Mouse (Mus musculus): ENCODE data around the gene Sars. TPM values are rescaled to one million over a fixed set of nuclear protein-coding genes. Genes with fewer than 3 reads are reported as not detected.
A peak's percentile ranks its signal among the peaks of the same experiment; 100 is the strongest.

Sars gene
- polyA plus RNA-seq, 1 experiment from 2014 or later: 153 TPM

DNA sequence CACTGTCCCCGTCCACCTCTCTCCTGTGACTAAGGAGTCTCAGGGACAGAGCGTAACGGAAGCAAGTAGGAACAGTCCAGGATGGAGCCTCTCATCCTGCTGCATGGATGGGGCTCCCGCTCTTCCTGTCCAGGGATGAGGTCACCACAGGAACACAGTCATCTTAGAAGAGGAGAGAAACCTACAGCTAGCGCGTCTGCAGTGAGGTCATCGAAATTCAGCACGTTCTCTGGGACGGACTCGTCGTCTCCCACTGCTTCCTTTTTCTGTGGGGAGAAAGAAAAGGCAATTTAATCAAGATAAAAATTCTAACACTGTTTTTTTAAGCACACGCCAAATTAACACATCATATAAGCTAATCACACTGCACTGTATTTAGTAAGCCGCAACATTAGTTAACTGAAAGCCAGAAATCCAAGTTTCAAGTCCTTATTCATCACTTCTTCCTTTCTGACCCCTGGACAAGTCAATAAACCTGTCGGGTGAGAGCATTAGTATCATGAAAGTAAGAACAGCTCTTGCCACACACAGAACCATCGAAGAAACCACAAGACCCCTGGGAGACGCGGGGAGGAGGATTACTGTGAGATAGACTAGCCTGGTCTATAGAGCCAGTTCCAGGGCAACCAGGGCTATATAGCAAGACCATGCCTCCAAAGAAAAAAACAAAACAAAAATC lies 9.2 kb downstream of the Sars start:
- Histone ChIP-seq H3K27me3 (ENCODE audit: control insufficient read depth, insufficient read depth, low read length) (no peaks in the 10 kb centered on the region), H3K9ac (replicated peaks; ENCODE audit: low read length) (no peak overlapping the region), H3K36me3 (replicated peaks; ENCODE audit: control insufficient read depth, insufficient read depth, low read depth, low read length) (peaks cover 3% of the 10 kb centered on the region), H3K4me1 (ENCODE audit: control insufficient read depth, insufficient read depth, low read length) (no peaks in the 10 kb centered on the region), H3K9me3 (replicated peaks; ENCODE audit: control insufficient read depth, low read length) (no peaks in the 10 kb centered on the region), H3K4me2 (ENCODE audit: low read depth, low read length) (no peak overlapping the region), H3K27ac (replicated peaks; ENCODE audit: low read depth, low read length) (no peak overlapping the region), H3K4me3 (ENCODE audit: low read depth, low read length) (no peak overlapping the region)
- 87% methylated on average over 17 of the region's 17 CpGs for WGBS
- DNase-seq (ENCODE audit: low spot score) (no peak), ATAC-seq (replicated peaks; ENCODE audit: insufficient number of reproducible peaks, low FRiP score, low TSS enrichment, low read depth) (no peak)

DNA sequence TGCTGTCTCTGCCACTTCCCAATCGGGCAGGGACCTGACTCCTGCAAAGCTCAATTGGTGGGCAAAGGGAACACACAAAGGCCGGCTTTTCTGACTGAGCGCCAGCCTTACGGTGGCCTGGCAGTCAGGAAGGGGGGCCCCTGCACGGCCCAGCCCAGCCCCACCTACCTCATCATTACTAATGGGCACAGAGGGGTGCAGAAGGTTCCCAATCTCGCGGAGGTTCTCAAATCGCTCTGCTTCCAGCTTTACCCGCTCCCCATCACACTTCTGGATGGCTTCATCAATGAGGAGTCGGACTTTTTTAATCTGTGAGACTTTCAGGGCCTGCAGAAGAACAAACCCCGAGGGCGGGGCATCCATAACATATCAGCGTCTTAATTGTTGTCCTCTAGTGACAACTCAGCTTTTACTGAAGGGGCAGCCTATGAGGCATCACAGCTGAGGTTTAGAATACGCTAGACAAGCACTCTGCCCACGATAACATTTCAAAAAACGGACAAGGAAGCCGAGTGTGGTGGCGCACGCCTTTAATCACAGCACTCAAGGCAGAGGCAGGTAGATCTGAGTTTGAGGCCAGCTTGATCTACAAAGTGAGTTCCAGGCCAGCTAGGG lies 11.0 kb downstream of the Sars start:
- Histone ChIP-seq H3K4me3 (ENCODE audit: low read depth, low read length) (no peak overlapping the region), H3K36me3 (replicated peaks; ENCODE audit: control insufficient read depth, insufficient read depth, low read depth, low read length) (peaks cover 3% of the 10 kb centered on the region), H3K27ac (replicated peaks; ENCODE audit: low read depth, low read length) (0 out of 2 replicates have a peak overlapping the region, but pooled peaks have one; percentile 3), H3K27me3 (ENCODE audit: control insufficient read depth, insufficient read depth, low read length) (no peaks in the 10 kb centered on the region), H3K4me1 (ENCODE audit: control insufficient read depth, insufficient read depth, low read length) (no peaks in the 10 kb centered on the region), H3K9ac (replicated peaks; ENCODE audit: low read length) (no peak overlapping the region), H3K4me2 (ENCODE audit: low read depth, low read length) (no peak overlapping the region), H3K9me3 (replicated peaks; ENCODE audit: control insufficient read depth, low read length) (no peaks in the 10 kb centered on the region)
- ATAC-seq (replicated peaks; ENCODE audit: insufficient number of reproducible peaks, low FRiP score, low TSS enrichment, low read depth): peak; percentile 80
- WGBS: 41% methylated on average over 19 of the region's 19 CpGs
- no peak for DNase-seq (ENCODE audit: low spot score)

DNA sequence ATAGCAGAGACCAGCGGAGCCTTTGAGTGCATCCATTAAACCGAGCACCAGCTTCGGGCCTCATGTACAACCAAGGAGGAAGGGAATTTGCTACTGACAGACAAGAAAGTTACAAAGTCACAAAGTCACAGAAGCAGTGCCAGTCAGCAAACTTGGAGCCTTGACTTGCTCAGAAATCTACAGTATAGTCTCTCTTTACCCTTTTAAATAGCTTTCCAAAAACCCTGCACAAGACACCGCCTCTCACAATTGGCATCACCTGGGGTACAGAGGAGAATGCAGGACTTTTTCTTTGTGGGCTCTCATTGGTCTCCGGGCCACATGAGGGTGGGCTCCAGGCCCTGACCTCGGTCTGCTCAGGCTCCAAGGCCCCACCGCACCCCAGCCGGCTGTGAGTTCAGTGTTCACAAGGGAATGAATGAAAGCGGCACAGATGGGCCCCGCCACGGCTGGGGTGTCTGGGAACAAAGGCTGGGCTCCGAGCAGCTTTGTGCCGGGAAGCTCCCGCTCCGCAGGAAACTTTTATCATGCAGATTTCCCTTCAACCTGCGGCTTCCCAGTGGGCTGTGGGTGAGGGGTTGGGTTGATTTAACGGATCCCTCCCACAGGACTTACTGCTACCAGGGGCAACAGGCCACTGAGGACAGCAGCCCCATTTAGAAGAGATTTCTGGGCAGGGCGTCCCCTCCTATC lies 11.7 kb downstream of the Sars start:
- no peaks in the 10 kb centered on the region for H3K9me3 ChIP-seq (replicated peaks; ENCODE audit: control insufficient read depth, low read length)
- no peak overlapping the region for H3K9ac ChIP-seq (replicated peaks; ENCODE audit: low read length)
- no peak overlapping the region for H3K4me3 ChIP-seq (ENCODE audit: low read depth, low read length)
- H3K27me3 ChIP-seq (ENCODE audit: control insufficient read depth, insufficient read depth, low read length): no peaks in the 10 kb centered on the region
- H3K4me1 ChIP-seq (ENCODE audit: control insufficient read depth, insufficient read depth, low read length): no peaks in the 10 kb centered on the region
- peak; percentile 51 for DNase-seq (ENCODE audit: low spot score)
- peaks cover 3% of the 10 kb centered on the region for H3K36me3 ChIP-seq (replicated peaks; ENCODE audit: control insufficient read depth, insufficient read depth, low read depth, low read length)
- peak; percentile 86 for ATAC-seq (replicated peaks; ENCODE audit: insufficient number of reproducible peaks, low FRiP score, low TSS enrichment, low read depth)
- WGBS: 36% methylated on average over 18 of the region's 18 CpGs
- H3K4me2 ChIP-seq (ENCODE audit: low read depth, low read length): no peak overlapping the region
- peak overlapping the region; percentile 52 for H3K27ac ChIP-seq (replicated peaks; ENCODE audit: low read depth, low read length)

DNA sequence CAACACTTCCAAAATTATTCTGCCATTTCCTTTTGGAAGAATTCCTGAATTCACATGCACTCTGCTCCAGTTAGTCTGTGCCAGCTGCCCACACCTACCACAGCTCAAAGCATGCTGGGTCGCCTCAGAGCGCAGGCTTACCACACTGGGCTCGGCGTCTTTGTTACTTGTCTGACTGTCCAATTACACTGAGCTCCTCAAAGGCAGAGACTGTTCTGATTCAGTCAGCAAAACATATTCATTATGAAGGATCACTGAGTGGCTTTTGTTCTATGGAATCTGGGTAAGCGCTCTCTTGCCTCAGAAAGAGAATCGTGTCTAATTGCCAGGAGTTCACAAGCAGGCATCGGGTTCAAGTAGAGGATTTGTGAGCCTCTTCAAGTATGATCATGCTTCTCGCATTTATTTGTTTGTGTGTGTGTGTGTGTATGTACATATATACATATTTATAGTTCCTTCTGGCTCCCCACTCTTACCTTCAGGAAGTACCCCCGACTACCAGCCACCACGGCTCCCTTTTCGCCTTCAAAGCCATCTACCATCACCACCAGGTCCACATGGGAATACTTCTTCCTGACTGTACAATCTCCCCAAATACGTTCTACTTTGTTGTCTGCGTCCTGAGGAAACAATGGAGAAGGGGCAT lies 12.3 kb downstream of the Sars start:
- DNase-seq (ENCODE audit: low spot score) (peak; percentile 35), ATAC-seq (replicated peaks; ENCODE audit: insufficient number of reproducible peaks, low FRiP score, low TSS enrichment, low read depth) (0 out of 2 replicates have a peak, but pooled peaks have one; percentile 39)
- Histone ChIP-seq H3K36me3 (replicated peaks; ENCODE audit: control insufficient read depth, insufficient read depth, low read depth, low read length) (peaks cover 3% of the 10 kb centered on the region), H3K4me2 (ENCODE audit: low read depth, low read length) (no peak overlapping the region), H3K4me1 (ENCODE audit: control insufficient read depth, insufficient read depth, low read length) (no peaks in the 10 kb centered on the region), H3K9ac (replicated peaks; ENCODE audit: low read length) (no peak overlapping the region), H3K9me3 (replicated peaks; ENCODE audit: control insufficient read depth, low read length) (no peaks in the 10 kb centered on the region), H3K27ac (replicated peaks; ENCODE audit: low read depth, low read length) (peak overlapping the region; percentile 52), H3K4me3 (ENCODE audit: low read depth, low read length) (no peak overlapping the region), H3K27me3 (ENCODE audit: control insufficient read depth, insufficient read depth, low read length) (no peaks in the 10 kb centered on the region)
- 79% methylated on average over 13 of the region's 13 CpGs for WGBS

DNA sequence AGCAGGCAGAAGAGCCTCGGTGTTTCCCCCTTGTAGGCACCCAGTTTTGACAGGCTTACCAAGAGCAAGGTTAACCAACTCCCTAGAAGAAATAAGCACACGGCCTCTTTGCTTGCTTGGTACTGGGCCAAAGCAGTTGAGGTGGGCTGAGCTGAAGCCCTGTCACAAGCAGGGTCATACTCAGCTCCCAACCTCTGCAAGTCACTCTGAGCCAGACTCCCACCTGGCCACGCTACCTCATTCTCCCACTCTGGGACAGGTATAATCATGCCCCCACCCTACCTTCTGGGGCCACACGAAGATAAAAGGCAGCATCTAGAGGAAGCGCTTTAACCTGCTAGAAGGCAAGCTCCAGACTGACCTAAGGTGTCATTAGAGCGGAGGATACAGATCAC lies 19.4 kb downstream of the Sars start:
- Histone ChIP-seq H3K4me1 (ENCODE audit: control insufficient read depth, insufficient read depth, low read length) (no peaks in the 10 kb centered on the region; the same call in none of the 2 replicates), H3K4me2 (ENCODE audit: low read depth, low read length) (no peak overlapping the region), H3K36me3 (replicated peaks; ENCODE audit: control insufficient read depth, insufficient read depth, low read depth, low read length) (peaks cover 5% of the 10 kb centered on the region)

DNA sequence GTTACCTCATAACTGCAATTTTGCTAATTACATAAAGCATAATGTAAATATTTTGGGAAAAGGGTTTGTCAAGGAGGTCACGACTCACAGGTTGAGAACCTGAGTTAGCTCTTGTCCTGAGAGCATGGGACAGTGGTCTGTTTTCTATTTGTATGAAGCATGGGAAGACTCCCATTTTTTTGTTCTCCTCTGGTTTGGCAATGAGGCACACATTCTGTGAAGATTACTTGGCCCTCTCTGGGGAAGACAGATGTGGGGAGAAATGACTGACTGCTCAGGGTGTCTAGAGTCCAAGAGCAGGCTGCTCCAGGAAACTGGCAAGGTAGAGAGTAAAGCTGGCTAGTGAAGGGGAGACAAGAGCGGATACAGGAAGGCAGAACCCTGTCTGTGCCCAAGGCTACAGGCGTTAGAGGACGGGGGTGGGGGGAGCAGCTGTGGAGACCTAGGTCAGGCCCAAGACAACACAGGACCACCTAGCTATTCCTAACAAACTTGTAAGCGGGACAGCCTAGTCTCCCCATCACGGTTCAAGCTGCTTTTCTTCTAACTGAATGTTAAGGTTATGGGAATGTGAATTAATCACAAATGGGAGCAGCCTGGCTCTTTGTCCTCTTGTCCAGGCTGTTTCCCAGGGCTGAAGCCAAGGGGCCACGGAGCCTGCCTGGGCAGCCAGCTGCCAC lies 19.9 kb downstream of the Sars start:
- Histone ChIP-seq H3K4me1 (ENCODE audit: control insufficient read depth, insufficient read depth, low read length) (no peaks in the 10 kb centered on the region; the same call in none of the 2 replicates), H3K27me3 (ENCODE audit: control insufficient read depth, insufficient read depth, low read length) (no peaks in the 10 kb centered on the region), H3K4me2 (ENCODE audit: low read depth, low read length) (no peak overlapping the region), H3K9ac (replicated peaks; ENCODE audit: low read length) (no peak overlapping the region), H3K4me3 (ENCODE audit: low read depth, low read length) (no peak overlapping the region), H3K9me3 (replicated peaks; ENCODE audit: control insufficient read depth, low read length) (no peaks in the 10 kb centered on the region), H3K36me3 (replicated peaks; ENCODE audit: control insufficient read depth, insufficient read depth, low read depth, low read length) (peaks cover 5% of the 10 kb centered on the region), H3K27ac (replicated peaks; ENCODE audit: low read depth, low read length) (no peak overlapping the region)
- DNase-seq (ENCODE audit: low spot score) (no peak), ATAC-seq (replicated peaks; ENCODE audit: insufficient number of reproducible peaks, low FRiP score, low TSS enrichment, low read depth) (no peak)
- WGBS: 65% methylated on average over 7 of the region's 7 CpGs

More for the DNA sequence above, 19.4 kb downstream of the Sars start:
- DNase-seq (ENCODE audit: low spot score): no peak
- Histone ChIP-seq H3K27ac (replicated peaks; ENCODE audit: low read depth, low read length) (no peak overlapping the region), H3K4me3 (ENCODE audit: low read depth, low read length) (no peak overlapping the region), H3K9ac (replicated peaks; ENCODE audit: low read length) (no peak overlapping the region), H3K9me3 (replicated peaks; ENCODE audit: control insufficient read depth, low read length) (no peaks in the 10 kb centered on the region), H3K27me3 (ENCODE audit: control insufficient read depth, insufficient read depth, low read length) (no peaks in the 10 kb centered on the region)
- no peak for ATAC-seq (replicated peaks; ENCODE audit: insufficient number of reproducible peaks, low FRiP score, low TSS enrichment, low read depth)
- WGBS: 89% methylated on average over 6 of the region's 6 CpGs

DNA sequence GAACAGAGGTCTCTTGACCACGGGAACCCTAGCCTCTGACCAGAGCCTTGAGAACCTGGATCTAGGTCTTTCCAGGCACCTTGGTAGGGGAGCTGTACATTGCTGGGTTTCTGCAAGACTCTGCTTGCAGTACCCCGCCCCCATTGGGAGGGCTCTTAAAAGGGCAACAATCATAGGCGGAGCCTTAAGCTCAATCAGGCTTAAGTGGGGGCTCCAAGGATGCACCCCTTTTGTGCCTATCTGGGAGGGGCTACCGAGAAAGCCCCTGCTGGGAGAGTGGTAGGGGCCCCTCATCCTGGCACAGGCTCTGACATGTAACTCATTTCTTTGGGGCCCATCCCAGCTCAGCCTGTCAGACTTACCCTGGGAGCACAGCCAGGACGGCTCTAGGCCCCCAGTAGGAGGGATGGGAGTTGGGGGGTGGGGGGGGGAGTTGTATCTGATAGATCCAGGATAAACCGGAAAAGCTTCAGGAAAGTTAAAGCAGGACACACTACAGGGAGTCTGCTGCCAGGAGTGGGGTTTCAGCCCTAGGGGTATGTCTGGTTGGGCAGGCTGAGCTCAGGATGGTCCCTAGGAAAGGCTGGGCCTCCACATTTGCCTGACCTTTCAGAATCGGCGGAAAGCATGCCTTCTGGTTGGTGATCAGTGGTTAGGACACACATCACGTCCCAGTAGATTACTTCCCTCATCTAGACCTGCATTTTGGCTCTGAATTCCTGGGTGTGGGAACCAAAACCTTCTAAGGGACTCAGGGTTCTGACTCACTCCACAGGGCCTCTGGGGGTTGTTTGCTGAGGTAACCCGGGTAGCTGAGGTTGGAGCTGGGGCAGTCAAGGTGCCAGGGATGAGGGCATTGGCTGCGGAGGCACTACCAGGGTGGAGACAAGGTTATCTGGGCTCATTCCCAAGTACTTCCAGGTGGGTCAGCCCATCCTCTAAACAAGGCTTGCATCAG lies 20.9 kb downstream of the Sars start:
- H3K4me2 ChIP-seq (ENCODE audit: low read depth, low read length): no peak overlapping the region
- peak; percentile 37; the same call in 1 of the 2 replicates for ATAC-seq (replicated peaks; ENCODE audit: insufficient number of reproducible peaks, low FRiP score, low TSS enrichment, low read depth)
- 18% methylated on average over 11 of the region's 11 CpGs for WGBS
- no peaks in the 10 kb centered on the region; the same call in none of the 2 replicates for H3K4me1 ChIP-seq (ENCODE audit: control insufficient read depth, insufficient read depth, low read length)
- no peaks in the 10 kb centered on the region for H3K27me3 ChIP-seq (ENCODE audit: control insufficient read depth, insufficient read depth, low read length)
- no peak overlapping the region for H3K27ac ChIP-seq (replicated peaks; ENCODE audit: low read depth, low read length)
- DNase-seq (ENCODE audit: low spot score): peak; percentile 61
- no peak overlapping the region for H3K9ac ChIP-seq (replicated peaks; ENCODE audit: low read length)
- H3K9me3 ChIP-seq (replicated peaks; ENCODE audit: control insufficient read depth, low read length): no peaks in the 10 kb centered on the region
- peaks cover 5% of the 10 kb centered on the region for H3K36me3 ChIP-seq (replicated peaks; ENCODE audit: control insufficient read depth, insufficient read depth, low read depth, low read length)
- no peak overlapping the region for H3K4me3 ChIP-seq (ENCODE audit: low read depth, low read length)

All from embryonic facial prominence, embryonic 11.5 days (tissue).